Mouse (Mus musculus) midbrain, postnatal 0 days (tissue): Measurements from ENCODE around the gene G3bp2. TPM values are rescaled to one million over a fixed set of nuclear protein-coding genes. Genes with fewer than 3 reads are reported as not detected.
A peak's percentile ranks its signal among the peaks of the same experiment; 100 is the strongest.
"Not testable (repeated sequence)": the region's sequence is repeated elsewhere in the genome, so short reads cannot be mapped to it uniquely, and the experiment has no call there.

Experiments used
- ATAC-seq: fragments of 200-750 bp; cut with Nextera tagmentation; 2 replicates; pipeline ENCODE4 v1.8.0; 2017; ENCODE audit warnings: moderate number of reproducible peaks, mild to moderate bottlenecking, moderate TSS enrichment, moderate library complexity; ENCODE audit not compliant: low FRiP score
- DNase-seq: peaks from one replicate; pipeline ENCODE4 v3.0.0-alpha.2; 2015; ENCODE audit warnings: low spot score
- H3K27ac ChIP-seq: fragments of 300-500 bp; sonication (generic); 2 replicates; pipeline ENCODE4 v1.5.1; 2014; ENCODE audit warnings: low read depth, mild to moderate bottlenecking, low read length, mixed read lengths
- H3K27me3 ChIP-seq: fragments of 300-500 bp; sonication (generic); 2 replicates; pipeline ENCODE4 v1.6.1; 2014; ENCODE audit warnings: low read length, control low read depth, mixed read lengths; ENCODE audit not compliant: insufficient read depth
- H3K36me3 ChIP-seq: fragments of 300-500 bp; sonication (generic); 2 replicates; pipeline ENCODE4 v1.6.1; 2014; ENCODE audit warnings: low read length, control low read depth, mixed read lengths; ENCODE audit not compliant: insufficient read depth
- H3K4me1 ChIP-seq: fragments of 300-500 bp; sonication (generic); 2 replicates; pipeline ENCODE4 v1.6.1; 2014; ENCODE audit warnings: mild to moderate bottlenecking, control low read depth, antibody characterized with exemption, low read length, mixed read lengths; ENCODE audit not compliant: insufficient read depth
- H3K4me2 ChIP-seq: fragments of 300-500 bp; sonication (generic); 2 replicates; pipeline ENCODE4 v1.6.1; 2014; ENCODE audit warnings: low read depth, mild to moderate bottlenecking, low read length, mixed read lengths; ENCODE audit not compliant: poor library complexity, severe bottlenecking
- H3K4me3 ChIP-seq: fragments of 300-500 bp; sonication (generic); 2 replicates; pipeline ENCODE4 v1.5.1; 2014; ENCODE audit warnings: low read depth, mild to moderate bottlenecking, low read length, moderate library complexity
- H3K9ac ChIP-seq: fragments of 300-500 bp; sonication (generic); replicated peaks from 2 replicates; pipeline ENCODE4 v1.6.1; 2014; ENCODE audit warnings: mild to moderate bottlenecking, low read length, moderate library complexity, mixed read lengths; ENCODE audit not compliant: poor library complexity, severe bottlenecking
- H3K9me3 ChIP-seq: fragments of 300-500 bp; sonication (generic); 2 replicates; pipeline ENCODE4 v1.6.1; 2016; ENCODE audit warnings: low read length, control low read depth
- CTCF ChIP-seq: IDR thresholded peaks from 2 replicates; pipeline ENCODE4 v1.5.1; 2016; ENCODE audit warnings: antibody characterized with exemption, mild to moderate bottlenecking
- WGBS: fragments of 180-500 bp; shearing (Covaris S2); extraction: QIAGEN DNeasy Blood & Tissue Kit; methylation state at CpG from one replicate; pipeline ENCODE4 v1.1.7; 2014; 5-methylcytosine and 5-hydroxymethylcytosine counted together
- polyA plus RNA-seq: library from polyadenylated mRNA; unstranded; fragments of >200 nt; fragmentation: Nextera tagmentation; extraction: Ambion mirVana; gene quantifications from 2 replicates; pipeline ENCODE4 v1.2.1, GENCODE M21; 2015
- total RNA-seq: library from RNA; depleted of rRNA; stranded (reverse); fragments of >200 nt; gene quantifications from 2 replicates; pipeline ENCODE4 v1.2.3, GENCODE M21; 2014; rRNA removed

G3bp2 gene
- 167 and 221 TPM in 2 replicates for total RNA-seq
- 280 and 303 TPM in 2 replicates for polyA plus RNA-seq

- peak within 1 kb of the TSS; percentile 66 for H3K4me3 ChIP-seq
- no peak for TF ChIP-seq CTCF
- no peaks in the 10 kb centered on the region for H3K9me3 ChIP-seq
- DNase-seq: peak; percentile 99
- H3K36me3 ChIP-seq: no peaks in the 10 kb centered on the region
- H3K27ac ChIP-seq: peak within 1 kb of the TSS; percentile 99
- H3K4me2 ChIP-seq: peak within 1 kb of the TSS; percentile 67
- no peaks in the 10 kb centered on the region for H3K27me3 ChIP-seq
- H3K4me1 ChIP-seq: peaks cover 9% of the 10 kb centered on the region
- H3K9ac ChIP-seq: peak within 1 kb of the TSS; percentile 79
- ATAC-seq: peak; percentile 97
- WGBS: under 1% methylated on average over 63 of the region's 65 CpGs
These were observed at the start of gene G3bp2 for GRCm38 (mm10) chr5:92083417-92084038. TSS of gene G3bp2 (minus strand) at chr5:92083719.

- WGBS: 77% methylated on average over 4 of the region's 4 CpGs
- ATAC-seq: not testable (repeated sequence)
These were observed 49.5 kb upstream of the G3bp2 start for GRCm38 (mm10) chr5:92133006-92133405.

GRCm38 (mm10) chr5:92132127-92132526, 48.6 kb upstream of the G3bp2 start:
- 98% methylated on average over 4 of the region's 4 CpGs for WGBS
- H3K27ac ChIP-seq: no peak overlapping the region
- H3K36me3 ChIP-seq: 0 out of 2 replicates have a peak, but pooled peaks cover 3% of the 10 kb centered on the region
- no peak overlapping the region for H3K4me2 ChIP-seq
- no peak; the same call in none of the 2 replicates for TF ChIP-seq CTCF
- H3K4me1 ChIP-seq: peaks cover 9% of the 10 kb centered on the region; the same call in 1 of the 2 replicates
- no peaks in the 10 kb centered on the region for H3K9me3 ChIP-seq
- DNase-seq: no peak
- no peak for ATAC-seq
- no peak overlapping the region for H3K4me3 ChIP-seq
- no peaks in the 10 kb centered on the region for H3K27me3 ChIP-seq
- no peak overlapping the region for H3K9ac ChIP-seq

More at GRCm38 (mm10) chr5:92133006-92133405, 49.5 kb upstream of the G3bp2 start:
- H3K9ac ChIP-seq, H3K4me1 ChIP-seq, H3K36me3 ChIP-seq, DNase-seq, H3K4me2 ChIP-seq, H3K4me3 ChIP-seq, H3K27me3 ChIP-seq, H3K9me3 ChIP-seq, H3K27ac ChIP-seq: not testable (repeated sequence)

GRCm38 (mm10) chr5:92130040-92130682, 46.6 kb upstream of the G3bp2 start:
- H3K9me3 ChIP-seq: no peaks in the 10 kb centered on the region
- no peak for DNase-seq
- no peaks in the 10 kb centered on the region for H3K27me3 ChIP-seq
- H3K4me2 ChIP-seq: no peak overlapping the region
- no peak for ATAC-seq
- no peak overlapping the region for H3K4me3 ChIP-seq
- H3K36me3 ChIP-seq: 0 out of 2 replicates have a peak, but pooled peaks cover 3% of the 10 kb centered on the region
- no peak overlapping the region for H3K9ac ChIP-seq
- no peak overlapping the region for H3K27ac ChIP-seq
- H3K4me1 ChIP-seq: no peaks in the 10 kb centered on the region
- 93% methylated on average over 6 of the region's 6 CpGs for WGBS
- TF ChIP-seq CTCF: peak; percentile 17; the same call in 1 of the 2 replicates

GRCm38 (mm10) chr5:92129321-92129768, 45.8 kb upstream of the G3bp2 start:
- H3K4me3 ChIP-seq: no peak overlapping the region
- no peaks in the 10 kb centered on the region for H3K9me3 ChIP-seq
- no peaks in the 10 kb centered on the region for H3K4me1 ChIP-seq
- WGBS: no CpG with 5 or more reads among the region's 1 CpGs
- H3K36me3 ChIP-seq: 0 out of 2 replicates have a peak, but pooled peaks cover 3% of the 10 kb centered on the region
- ATAC-seq (no peak), DNase-seq (no peak)
- H3K9ac ChIP-seq: no peak overlapping the region
- H3K4me2 ChIP-seq: no peak overlapping the region
- no peak overlapping the region for H3K27ac ChIP-seq
- no peaks in the 10 kb centered on the region for H3K27me3 ChIP-seq
- no peak for TF ChIP-seq CTCF

- no peaks in the 10 kb centered on the region for H3K27me3 ChIP-seq
- TF ChIP-seq CTCF: no peak
- H3K4me2 ChIP-seq: no peak overlapping the region
- DNase-seq (peak; percentile 31), ATAC-seq (no peak)
- H3K36me3 ChIP-seq: 0 out of 2 replicates have a peak, but pooled peaks cover 3% of the 10 kb centered on the region
- no peaks in the 10 kb centered on the region for H3K4me1 ChIP-seq
- H3K4me3 ChIP-seq: no peak overlapping the region
- no peak overlapping the region for H3K9ac ChIP-seq
- no peaks in the 10 kb centered on the region for H3K9me3 ChIP-seq
- 16% methylated on average over 8 of the region's 8 CpGs for WGBS
- H3K27ac ChIP-seq: no peak overlapping the region
These were observed 45.1 kb upstream of the G3bp2 start for GRCm38 (mm10) chr5:92128570-92128969.
